Mouse (Mus musculus) heart, postnatal 0 days (tissue): ENCODE measurements around the gene Iqcg. TPM values are rescaled to one million over a fixed set of nuclear protein-coding genes. Genes with fewer than 3 reads are reported as not detected.
"Not testable (repeated sequence)": the region's sequence is repeated elsewhere in the genome, so short reads cannot be mapped to it uniquely, and the experiment has no call there.

Experiments
- ATAC-seq: fragments of 200-750 bp; cut with Nextera tagmentation; 2 replicates; pipeline ENCODE4 v1.8.0; 2017; ENCODE audit warnings: low read depth, moderate number of reproducible peaks, moderate library complexity; ENCODE audit not compliant: insufficient read depth
- DNase-seq: peaks from one replicate; pipeline ENCODE4 v3.0.0-alpha.2; 2016; ENCODE audit warnings: low spot score
- H3K27ac ChIP-seq: fragments of 300-500 bp; sonication (generic); 2 replicates; pipeline ENCODE4 v1.5.1; 2014; ENCODE audit warnings: low read depth, mild to moderate bottlenecking
- H3K27me3 ChIP-seq: fragments of 300-500 bp; sonication (generic); 2 replicates; pipeline ENCODE4 v1.6.1; 2014; ENCODE audit warnings: low read length, mixed read lengths; ENCODE audit not compliant: control insufficient read depth, insufficient read depth
- H3K36me3 ChIP-seq: fragments of 300-500 bp; sonication (generic); replicated peaks from 2 replicates; pipeline ENCODE4 v1.6.1; 2014; ENCODE audit warnings: low read length, mixed read lengths; ENCODE audit not compliant: control insufficient read depth, insufficient read depth
- H3K4me1 ChIP-seq: fragments of 300-500 bp; sonication (generic); 2 replicates; pipeline ENCODE4 v1.6.1; 2014; ENCODE audit warnings: antibody characterized with exemption; ENCODE audit not compliant: control insufficient read depth, insufficient read depth
- H3K4me2 ChIP-seq: fragments of 300-500 bp; sonication (generic); 2 replicates; pipeline ENCODE4 v1.6.1; 2014; ENCODE audit warnings: low read depth, mild to moderate bottlenecking, low read length, moderate library complexity
- H3K4me3 ChIP-seq: fragments of 300-500 bp; sonication (generic); 2 replicates; pipeline ENCODE4 v1.5.1; 2014; ENCODE audit warnings: low read depth, low read length
- H3K9ac ChIP-seq: fragments of 300-500 bp; sonication (generic); replicated peaks from 2 replicates; pipeline ENCODE4 v1.6.1; 2014; ENCODE audit warnings: low read depth, low read length, mixed read lengths
- H3K9me3 ChIP-seq: fragments of 300-500 bp; sonication (generic); replicated peaks from 2 replicates; pipeline ENCODE4 v1.6.1; 2016; ENCODE audit warnings: low read length; ENCODE audit not compliant: control insufficient read depth
- CTCF ChIP-seq: IDR thresholded peaks from 2 replicates; pipeline ENCODE4 v1.5.1; 2016; ENCODE audit warnings: antibody characterized with exemption, control low read depth, low read depth
- EP300 ChIP-seq: IDR thresholded peaks from 2 replicates; pipeline ENCODE4 v1.6.1; 2016; ENCODE audit warnings: antibody characterized with exemption, low read depth
- WGBS: fragments of 180-500 bp; shearing (Covaris S2); extraction: QIAGEN DNeasy Blood & Tissue Kit; methylation state at CpG from one replicate; pipeline ENCODE4 v1.1.7; 2014; 5-methylcytosine and 5-hydroxymethylcytosine counted together
- polyA plus RNA-seq: library from polyadenylated mRNA; unstranded; fragments of >200 nt; fragmentation: Nextera tagmentation; extraction: Ambion mirVana; gene quantifications from 2 replicates; pipeline ENCODE4 v1.2.1, GENCODE M21; 2015
- total RNA-seq: library from RNA; depleted of rRNA; stranded (reverse); fragments of >200 nt; gene quantifications from 2 replicates; pipeline ENCODE4 v1.2.3, GENCODE M21; 2014; ENCODE audit warnings: low replicate concordance

Iqcg gene
- total and polyA plus RNA-seq, 2 experiments from 2014 or later = 0.23 to 0.83 TPM

DNA sequence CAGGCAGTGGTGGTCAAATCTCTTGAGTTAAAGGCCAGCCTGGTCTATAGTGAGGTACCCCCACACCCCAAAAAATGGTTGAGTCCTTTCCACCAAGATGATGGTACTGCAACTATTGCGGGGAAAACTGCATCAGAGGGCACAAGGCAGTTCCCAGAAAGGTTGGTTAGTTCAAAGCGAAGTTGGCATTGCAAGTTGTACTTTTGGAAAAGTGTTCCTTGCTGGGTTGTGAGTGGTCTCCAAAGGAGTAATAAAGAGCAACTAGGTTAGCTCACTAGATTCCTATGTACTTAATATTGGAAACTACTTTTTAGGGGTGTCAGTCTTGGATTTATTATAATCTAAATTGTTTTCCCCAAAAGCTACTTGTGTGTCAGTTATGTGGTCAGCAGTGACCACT lies 4.9 kb upstream of the Iqcg start:
- DNase-seq (no peak), ATAC-seq (no peak)
- Histone ChIP-seq H3K36me3 (peaks cover 31% of the 10 kb centered on the region), H3K27ac (no peak overlapping the region), H3K9ac (no peak overlapping the region), H3K4me1 (peaks cover 9% of the 10 kb centered on the region), H3K4me2 (no peak overlapping the region), H3K27me3 (no peaks in the 10 kb centered on the region), H3K9me3 (no peaks in the 10 kb centered on the region), H3K4me3 (no peak overlapping the region)
- no peak for TF ChIP-seq EP300
- no peak for TF ChIP-seq CTCF
- WGBS = 82% methylated on average over 2 of the region's 2 CpGs

DNA sequence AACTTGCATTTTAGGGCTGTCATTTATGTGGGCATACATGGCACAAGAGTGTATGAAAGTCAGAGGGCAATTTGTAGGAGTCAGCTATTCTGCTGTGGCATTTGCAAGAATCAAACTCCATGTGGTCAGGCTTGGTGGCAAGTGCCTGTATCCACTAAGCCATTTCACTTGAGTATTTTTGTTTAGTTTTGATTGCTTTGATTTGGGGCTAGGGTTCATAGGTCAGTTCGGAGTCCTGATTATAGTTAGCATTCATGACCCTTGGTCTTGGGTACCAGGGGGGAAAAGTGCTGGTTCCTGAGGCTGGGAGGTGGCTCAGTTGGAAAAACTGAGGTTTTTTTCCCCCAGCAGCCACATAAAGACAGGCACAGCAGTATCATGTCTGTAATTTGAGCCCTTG lies 3.5 kb upstream of the Iqcg start:
- no peak overlapping the region for H3K27ac ChIP-seq
- H3K36me3 ChIP-seq = peaks cover 31% of the 10 kb centered on the region
- no peak overlapping the region for H3K4me3 ChIP-seq
- ATAC-seq = no peak
- H3K4me1 ChIP-seq = peaks cover 13% of the 10 kb centered on the region
- WGBS = 96% methylated on average over 1 of the region's 1 CpGs
- DNase-seq = no peak
- H3K27me3 ChIP-seq = no peaks in the 10 kb centered on the region
- no peak overlapping the region for H3K9ac ChIP-seq
- TF ChIP-seq EP300 = no peak
- no peak for TF ChIP-seq CTCF
- no peaks in the 10 kb centered on the region for H3K9me3 ChIP-seq
- no peak overlapping the region for H3K4me2 ChIP-seq

DNA sequence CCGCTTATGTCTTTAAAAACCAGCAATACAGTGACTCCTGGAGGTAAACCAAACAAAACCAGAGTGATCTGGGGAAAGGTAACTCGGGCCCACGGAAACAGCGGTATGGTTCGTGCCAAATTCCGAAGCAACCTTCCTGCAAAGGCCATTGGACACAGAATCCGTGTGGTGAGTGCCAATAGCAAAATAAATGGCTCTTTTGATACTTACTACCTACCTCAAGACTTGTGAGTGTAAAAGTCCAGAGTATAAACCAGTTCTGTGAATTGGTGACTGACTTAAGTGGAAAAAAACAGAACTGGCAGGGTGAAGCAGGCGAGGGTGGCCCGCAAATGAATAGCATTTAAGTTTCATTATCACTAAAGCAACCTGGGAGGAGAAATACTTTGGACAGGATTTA lies 2.6 kb upstream of the Iqcg start:
- not testable (repeated sequence) for H3K9me3 ChIP-seq, ATAC-seq, H3K9ac ChIP-seq, DNase-seq, H3K27ac ChIP-seq, H3K4me3 ChIP-seq, H3K4me2 ChIP-seq, H3K27me3 ChIP-seq
- Histone ChIP-seq H3K4me1 (peaks cover 13% of the 10 kb centered on the region), H3K36me3 (peaks cover 31% of the 10 kb centered on the region)
- 85% methylated on average over 9 of the region's 9 CpGs for WGBS

GRCm38 (mm10) chr16:33058033-33058432 lies 2.0 kb upstream of the Iqcg start:
- peaks cover 13% of the 10 kb centered on the region for H3K4me1 ChIP-seq
- H3K9me3 ChIP-seq = no peaks in the 10 kb centered on the region
- H3K27ac ChIP-seq = 0 out of 2 replicates have a peak overlapping the region, but pooled peaks have one; percentile 8
- H3K9ac ChIP-seq = peak overlapping the region; percentile 38; the same call in 1 of the 2 replicates
- peaks cover 31% of the 10 kb centered on the region for H3K36me3 ChIP-seq
- no peak for TF ChIP-seq EP300
- no peak for TF ChIP-seq CTCF
- WGBS = 88% methylated on average over 16 of the region's 16 CpGs
- ATAC-seq = no peak
- H3K4me3 ChIP-seq = no peak overlapping the region
- DNase-seq = no peak
- no peaks in the 10 kb centered on the region for H3K27me3 ChIP-seq
- H3K4me2 ChIP-seq = peak overlapping the region; percentile 78

DNA sequence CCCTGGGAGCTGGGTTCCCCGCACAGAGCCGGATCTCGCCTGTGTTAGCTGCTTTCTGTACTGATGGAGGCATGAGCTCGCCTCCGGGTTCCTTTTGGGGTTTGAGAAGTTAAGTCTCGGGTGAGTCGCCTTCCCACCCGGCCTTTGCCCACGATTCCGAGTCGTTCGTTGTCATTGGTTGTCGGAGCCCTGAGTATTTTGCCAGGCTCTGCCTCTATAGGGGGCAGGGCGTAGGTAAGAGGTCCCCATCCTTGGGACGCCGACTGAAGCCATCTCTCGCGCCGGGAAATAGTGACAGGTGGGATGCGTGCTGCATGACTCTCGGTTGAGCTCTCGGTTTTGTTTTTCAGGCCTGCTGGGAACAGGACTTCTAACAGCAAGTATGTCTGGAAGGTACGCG lies 768 bp upstream of the Iqcg start:
- TF ChIP-seq CTCF (no peak), EP300 (no peak)
- no peaks in the 10 kb centered on the region for H3K27me3 ChIP-seq
- ATAC-seq = peak; percentile 22
- H3K36me3 ChIP-seq = peaks cover 31% of the 10 kb centered on the region
- H3K4me2 ChIP-seq = peak overlapping the region; percentile 78
- H3K9me3 ChIP-seq = no peaks in the 10 kb centered on the region
- H3K9ac ChIP-seq = peak overlapping the region; percentile 93
- H3K27ac ChIP-seq = peak overlapping the region; percentile 91
- 0% methylated on average over 24 of the region's 24 CpGs for WGBS
- peak; percentile 45 for DNase-seq
- peak overlapping the region; percentile 91 for H3K4me3 ChIP-seq
- H3K4me1 ChIP-seq = peaks cover 11% of the 10 kb centered on the region

DNA sequence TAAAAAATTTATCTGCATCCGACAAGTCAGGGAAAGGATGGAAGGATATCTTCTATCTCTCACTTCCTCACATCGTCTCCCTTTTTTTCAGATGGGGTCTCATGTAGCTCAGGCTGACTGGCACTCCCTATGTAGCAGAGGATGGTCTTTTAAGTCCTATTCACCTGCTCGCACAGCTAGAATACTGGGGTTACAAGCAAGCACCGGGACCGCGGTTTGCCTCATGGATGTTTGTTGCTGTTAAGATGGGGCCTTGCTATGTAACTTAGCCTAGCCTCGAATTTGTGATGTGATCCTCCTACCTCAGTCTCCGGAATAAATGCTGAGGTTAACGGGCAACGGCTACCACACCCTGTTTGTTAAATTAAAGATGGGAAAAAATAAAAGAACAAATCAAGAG lies 363 bp downstream of the Iqcg start:
- H3K9me3 ChIP-seq = no peaks in the 10 kb centered on the region
- 14% methylated on average over 10 of the region's 10 CpGs for WGBS
- no peak overlapping the region for H3K27ac ChIP-seq
- peak overlapping the region; percentile 91 for H3K4me3 ChIP-seq
- H3K4me2 ChIP-seq = peak overlapping the region; percentile 75
- DNase-seq (no peak), ATAC-seq (peak; percentile 3; the same call in 1 of the 2 replicates)
- H3K4me1 ChIP-seq = peaks cover 9% of the 10 kb centered on the region
- 0 out of 2 replicates have a peak overlapping the region, but pooled peaks have one; percentile 45 for H3K9ac ChIP-seq
- TF ChIP-seq EP300 (no peak), CTCF (no peak)
- H3K27me3 ChIP-seq = no peaks in the 10 kb centered on the region
- peaks cover 27% of the 10 kb centered on the region for H3K36me3 ChIP-seq

- not testable (repeated sequence) for H3K27ac ChIP-seq, H3K4me1 ChIP-seq, H3K27me3 ChIP-seq, H3K9ac ChIP-seq, H3K9me3 ChIP-seq, H3K4me2 ChIP-seq, DNase-seq, H3K4me3 ChIP-seq, ATAC-seq
- 72% methylated on average over 2 of the region's 2 CpGs for WGBS
- peaks cover 20% of the 10 kb centered on the region for H3K36me3 ChIP-seq
Observed at GRCm38 (mm10) chr16:33054927-33055326, 1.1 kb downstream of the Iqcg start.
